Mouse (Mus musculus) limb, embryonic 12.5 days (tissue): ENCODE data around the gene Angel2. TPM values are rescaled to one million over a fixed set of nuclear protein-coding genes. Genes with fewer than 3 reads are reported as not detected.

ENCODE experiments used
- ATAC-seq: fragments of 200-750 bp; cut with Nextera tagmentation; 2 replicates; pipeline ENCODE4 v1.8.0; 2017; ENCODE audit warnings: low read depth, moderate TSS enrichment; ENCODE audit not compliant: insufficient number of reproducible peaks, insufficient read depth, low FRiP score, low TSS enrichment
- H3K27ac ChIP-seq: fragments of 300-500 bp; sonication (generic); 2 replicates; pipeline ENCODE4 v1.5.1; 2016; ENCODE audit warnings: mild to moderate bottlenecking, moderate library complexity
- H3K27me3 ChIP-seq: fragments of 300-500 bp; sonication (generic); 2 replicates; pipeline ENCODE4 v1.6.1; 2016; ENCODE audit warnings: mild to moderate bottlenecking, moderate library complexity
- H3K36me3 ChIP-seq: fragments of 300-500 bp; sonication (generic); 2 replicates; pipeline ENCODE4 v1.6.1; 2016; ENCODE audit warnings: mild to moderate bottlenecking, moderate library complexity
- H3K4me1 ChIP-seq: fragments of 300-500 bp; sonication (generic); replicated peaks from 2 replicates; pipeline ENCODE4 v1.6.1; 2016
- H3K4me2 ChIP-seq: fragments of 300-500 bp; sonication (generic); 2 replicates; pipeline ENCODE4 v1.6.1; 2016; ENCODE audit warnings: mild to moderate bottlenecking, moderate library complexity
- H3K4me3 ChIP-seq: fragments of 300-500 bp; sonication (generic); replicated peaks from 2 replicates; pipeline ENCODE4 v1.5.1; 2016; ENCODE audit warnings: mild to moderate bottlenecking
- H3K9ac ChIP-seq: fragments of 300-500 bp; sonication (generic); replicated peaks from 2 replicates; pipeline ENCODE4 v1.6.1; 2016; ENCODE audit warnings: mild to moderate bottlenecking, moderate library complexity
- H3K9me3 ChIP-seq: fragments of 300-500 bp; sonication (generic); 2 replicates; pipeline ENCODE4 v1.6.1; 2016; ENCODE audit warnings: mild to moderate bottlenecking, moderate library complexity
- WGBS: fragments of 180-500 bp; shearing (Covaris S2); methylation state at CpG from one replicate; pipeline ENCODE4 v1.1.7; 2016; 5-methylcytosine and 5-hydroxymethylcytosine counted together
- polyA plus RNA-seq: library from polyadenylated mRNA; unstranded; fragments of >200 nt; fragmentation: Nextera tagmentation; extraction: Ambion mirVana; gene quantifications from 2 replicates; pipeline ENCODE4 v1.2.1, GENCODE M21; 2016

Angel2 gene
- polyA plus RNA-seq, 1 experiment from 2014 or later: 61.7 TPM

- H3K36me3 ChIP-seq: peaks cover 3% of the 10 kb centered on the region; the same call in 1 of the 2 replicates
- H3K27ac ChIP-seq: no peak overlapping the region
- no peak for ATAC-seq
- H3K9me3 ChIP-seq: no peaks in the 10 kb centered on the region
- H3K4me3 ChIP-seq: no peak overlapping the region
- 77% methylated on average over 4 of the region's 4 CpGs for WGBS
- no peaks in the 10 kb centered on the region for H3K27me3 ChIP-seq
- H3K9ac ChIP-seq: no peak overlapping the region
- H3K4me2 ChIP-seq: no peak overlapping the region
- peaks cover 22% of the 10 kb centered on the region for H3K4me1 ChIP-seq
These were observed 56.5 kb downstream of the Angel2 start for GRCm38 (mm10) chr1:190981412-190981811.

DNA sequence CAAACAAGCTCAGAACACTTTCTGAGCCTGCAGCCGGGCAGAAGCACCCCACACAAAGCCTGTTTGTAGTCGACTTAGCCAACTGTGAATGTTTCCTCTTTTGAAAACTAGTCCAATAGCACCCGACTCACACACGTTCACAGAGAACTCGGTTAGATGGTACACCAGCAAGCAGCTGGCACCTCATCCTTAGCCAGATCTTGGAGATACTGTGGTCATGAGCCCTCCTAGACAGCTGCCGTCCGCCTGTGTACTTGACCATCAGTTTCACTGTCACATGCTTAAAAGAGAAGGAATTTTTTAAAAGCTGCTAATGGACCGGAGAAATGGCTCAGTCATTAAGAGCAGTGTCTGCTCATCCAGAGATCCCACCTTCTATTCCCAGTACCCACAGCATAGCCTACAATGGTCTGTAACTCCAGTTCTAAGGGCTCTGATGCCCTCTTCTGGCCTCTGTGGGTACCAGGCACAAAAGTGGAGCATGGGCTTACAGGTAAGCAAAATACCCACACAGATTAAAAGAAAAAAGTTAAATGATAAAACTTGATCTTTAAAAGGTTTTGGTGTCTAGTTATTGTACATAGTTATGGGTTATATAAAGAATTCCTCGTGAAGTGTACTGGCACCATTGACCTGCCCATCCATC, 64.6 kb downstream of the Angel2 start:
- no peak overlapping the region for H3K27ac ChIP-seq
- no peak for ATAC-seq
- no peak overlapping the region for H3K4me3 ChIP-seq
- no peaks in the 10 kb centered on the region for H3K9me3 ChIP-seq
- H3K9ac ChIP-seq: no peak overlapping the region
- no peaks in the 10 kb centered on the region for H3K36me3 ChIP-seq
- WGBS: 87% methylated on average over 9 of the region's 9 CpGs
- no peaks in the 10 kb centered on the region for H3K27me3 ChIP-seq
- no peaks in the 10 kb centered on the region for H3K4me1 ChIP-seq
- H3K4me2 ChIP-seq: no peak overlapping the region

- ATAC-seq: no peak
- Histone ChIP-seq H3K27ac (no peak overlapping the region), H3K36me3 (no peaks in the 10 kb centered on the region), H3K4me2 (no peak overlapping the region), H3K4me3 (no peak overlapping the region), H3K9ac (no peak overlapping the region), H3K4me1 (no peaks in the 10 kb centered on the region), H3K9me3 (peaks cover 13% of the 10 kb centered on the region), H3K27me3 (no peaks in the 10 kb centered on the region)
- 78% methylated on average over 7 of the region's 7 CpGs for WGBS
These were observed 70.6 kb downstream of the Angel2 start for GRCm38 (mm10) chr1:190995548-190995947.

DNA sequence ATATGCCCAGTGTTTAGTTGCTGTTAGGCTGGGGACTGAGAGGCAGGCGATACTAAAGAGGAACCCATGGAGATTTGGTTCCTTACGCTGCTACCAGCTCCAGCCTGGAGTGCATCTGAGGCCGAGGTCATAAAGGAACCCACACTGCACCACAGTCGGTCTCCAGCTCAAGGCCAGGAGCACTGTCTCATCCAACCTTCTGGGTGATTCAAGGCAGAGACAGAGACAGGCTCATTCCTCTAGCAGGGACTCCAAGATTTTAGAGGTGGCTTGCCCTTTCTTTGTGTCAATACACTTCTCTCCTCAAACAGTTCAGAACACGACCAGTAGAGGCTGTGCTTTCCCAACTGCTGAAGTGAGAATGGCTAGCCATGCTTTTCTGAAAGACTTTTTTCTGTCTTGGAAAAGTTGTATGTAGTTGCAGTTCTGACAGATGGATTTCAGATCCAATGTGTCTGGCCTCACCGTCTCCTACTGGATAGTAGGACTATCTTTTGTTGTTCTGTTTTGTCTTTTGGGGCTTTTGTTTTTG, 71.5 kb downstream of the Angel2 start:
- Histone ChIP-seq H3K9ac (no peak overlapping the region), H3K4me3 (no peak overlapping the region), H3K4me2 (no peak overlapping the region), H3K36me3 (no peaks in the 10 kb centered on the region), H3K4me1 (no peaks in the 10 kb centered on the region), H3K9me3 (peaks cover 13% of the 10 kb centered on the region), H3K27me3 (no peaks in the 10 kb centered on the region), H3K27ac (no peak overlapping the region)
- 75% methylated on average over 6 of the region's 6 CpGs for WGBS
- no peak for ATAC-seq

Other genes starting within 250 kb of the Angel2 start
- 17.8 and 20.6 TPM in 2 replicates for gene Rps6kc1, start 13.3 kb upstream of the Angel2 start, polyA plus RNA-seq
- gene Vash2, start 54.2 kb downstream of the Angel2 start, polyA plus RNA-seq: 81.8 and 82.0 TPM in 2 replicates
- 7.3 and 8.4 TPM in 2 replicates for gene Flvcr1, start 101.0 kb downstream of the Angel2 start, polyA plus RNA-seq
- gene Spata45, start 111.5 kb downstream of the Angel2 start, polyA plus RNA-seq: 0.59 TPM in 1 of 2 replicates, not detected in the other
- 16.2 TPM in 2 replicates for gene Tatdn3, start 137.8 kb downstream of the Angel2 start, polyA plus RNA-seq
- 31.3 and 33.2 TPM in 2 replicates for gene Nsl1, start 137.9 kb downstream of the Angel2 start, polyA plus RNA-seq
- gene Batf3, start 172.7 kb downstream of the Angel2 start, polyA plus RNA-seq: 11.0 and 12.2 TPM in 2 replicates
- not detected in 2 replicates for gene Fam71a, start 239.7 kb downstream of the Angel2 start, polyA plus RNA-seq